Mouse (Mus musculus): Measurements from ENCODE around the gene Srarp.

GRCm38 (mm10) chr4:141455526-141455925 is 19.6 kb upstream of the Srarp start:
- no peak for TF ChIP-seq EP300 (IDR thresholded peaks at IDR 0.05; ENCODE audit: insufficient read depth, low read depth, low read length)
- no peak for TF ChIP-seq CTCF (IDR thresholded peaks at IDR 0.05)

All from heart, adult 2 months (tissue).